Mouse (Mus musculus) spleen, postnatal 36 days (tissue): ENCODE data around the gene Rps25.
"Not testable (repeated sequence)": the region's sequence is repeated elsewhere in the genome, so short reads cannot be mapped to it uniquely, and the experiment has no call there.

ENCODE experiments used
- DNase-seq, 2 experiments: peaks; one replicate each; pipeline ENCODE4 v3.0.0; 2022; ENCODE audit warnings: low spot score in 2 of 2, mixed read lengths in 1 of 2

The Rps25 gene

DNA sequence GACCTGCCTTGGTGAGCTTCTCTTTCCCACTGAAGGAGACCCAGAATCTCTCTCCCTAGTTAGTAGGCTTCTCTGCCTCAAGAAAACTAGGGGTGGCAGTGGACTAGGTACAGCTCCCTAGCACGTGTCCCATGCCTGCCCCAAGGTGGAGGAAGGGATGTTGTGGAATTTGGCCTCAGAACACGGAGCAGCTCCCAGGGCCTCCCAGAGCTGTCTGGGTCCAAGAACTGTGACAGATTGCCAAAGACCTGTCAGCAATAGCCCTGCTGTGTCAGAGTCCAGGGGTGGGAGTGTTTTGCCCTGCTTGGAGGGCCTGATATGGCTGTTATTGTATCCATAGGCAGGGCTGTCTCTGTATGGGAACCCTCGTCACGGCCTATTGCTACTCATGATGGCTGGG is 5.9 kb upstream of the Rps25 start:
- no peak for DNase-seq

DNA sequence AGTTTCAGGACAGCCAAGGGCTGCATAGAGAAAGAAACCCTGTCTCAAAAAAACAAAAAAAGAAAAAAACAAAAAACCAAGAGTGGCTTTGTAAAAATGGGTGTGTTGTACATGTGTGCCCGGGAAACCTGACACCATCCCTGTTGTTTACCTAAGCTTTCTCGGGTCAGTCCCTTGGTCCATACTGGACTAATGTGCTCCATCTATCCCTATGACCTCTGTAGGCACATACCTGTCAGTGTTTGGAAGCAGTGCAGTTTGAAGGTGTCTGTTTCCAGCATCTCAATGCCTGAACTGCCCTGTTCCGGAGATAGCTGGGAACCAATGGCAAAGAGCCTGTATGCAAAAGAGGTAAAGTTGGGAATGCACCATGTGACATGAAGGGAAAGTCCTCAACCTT is 1.9 kb upstream of the Rps25 start:
- no peak for DNase-seq

GRCm38 (mm10) chr9:44407752-44408097 is 786 bp downstream of the Rps25 start:
- no peak for DNase-seq

DNA sequence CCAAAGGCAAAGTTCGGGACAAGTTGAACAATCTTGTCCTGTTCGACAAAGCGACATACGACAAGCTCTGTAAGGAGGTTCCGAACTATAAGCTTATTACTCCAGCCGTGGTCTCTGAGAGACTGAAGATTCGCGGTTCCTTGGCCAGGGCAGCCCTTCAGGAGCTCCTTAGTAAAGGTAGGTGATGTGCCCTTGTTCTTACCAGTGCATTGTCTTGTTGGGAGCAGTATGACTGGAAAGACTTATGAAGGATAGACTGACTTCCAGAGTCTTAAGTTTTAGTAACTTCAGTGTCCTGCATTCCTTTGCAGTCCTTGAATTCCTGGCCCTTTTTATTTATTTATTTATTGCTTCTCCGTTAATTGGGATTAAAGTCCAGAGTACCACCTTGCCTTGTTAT is 1.8 kb downstream of the Rps25 start:
- not testable (repeated sequence) for DNase-seq

- no peak for DNase-seq
These were observed 3.9 kb downstream of the Rps25 start for GRCm38 (mm10) chr9:44410647-44411336.

- no peak for DNase-seq
These were observed 4.7 kb downstream of the Rps25 start for GRCm38 (mm10) chr9:44411601-44412130.

- DNase-seq, result no peak
These were observed 5.4 kb downstream of the Rps25 start for GRCm38 (mm10) chr9:44412306-44412705.

- no peak for DNase-seq
These were observed 5.8 kb downstream of the Rps25 start for GRCm38 (mm10) chr9:44412781-44413180.

GRCm38 (mm10) chr9:44417156-44417891 is 10.4 kb downstream of the Rps25 start:
- no peak for DNase-seq

- DNase-seq, result peak; percentile 90 to 93
These were observed 11.0 kb downstream of the Rps25 start for GRCm38 (mm10) chr9:44417892-44418363.

- no peak for DNase-seq
These were observed 11.8 kb downstream of the Rps25 start, which contains the start of gene Ccdc84 for GRCm38 (mm10) chr9:44418519-44419385. Gene Ccdc84, minus strand, starts transcription at chr9:44418569.

DNA sequence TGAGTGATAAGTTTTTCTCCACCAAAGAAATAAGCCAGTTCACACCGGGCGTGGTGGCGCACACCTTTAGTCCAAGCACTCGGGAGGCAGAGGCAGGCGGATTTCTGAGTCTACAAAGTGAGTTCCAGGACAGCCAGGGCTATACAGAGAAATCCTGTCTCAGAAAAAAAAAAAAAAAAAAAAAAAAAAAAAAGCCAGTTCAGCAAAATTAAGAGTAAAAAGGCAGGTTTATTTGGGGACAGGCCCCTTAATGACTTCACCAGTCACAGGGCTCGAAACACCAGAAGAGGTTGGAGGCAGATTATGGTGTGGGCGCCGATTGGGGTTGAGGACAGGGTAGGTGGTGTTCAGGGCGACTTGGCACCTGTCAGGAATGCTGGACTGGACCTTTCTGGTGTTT is 12.8 kb downstream of the Rps25 start:
- not testable (repeated sequence) for DNase-seq

- no peak for DNase-seq
These were observed 13.4 kb downstream of the Rps25 start for GRCm38 (mm10) chr9:44420280-44420898.

DNA sequence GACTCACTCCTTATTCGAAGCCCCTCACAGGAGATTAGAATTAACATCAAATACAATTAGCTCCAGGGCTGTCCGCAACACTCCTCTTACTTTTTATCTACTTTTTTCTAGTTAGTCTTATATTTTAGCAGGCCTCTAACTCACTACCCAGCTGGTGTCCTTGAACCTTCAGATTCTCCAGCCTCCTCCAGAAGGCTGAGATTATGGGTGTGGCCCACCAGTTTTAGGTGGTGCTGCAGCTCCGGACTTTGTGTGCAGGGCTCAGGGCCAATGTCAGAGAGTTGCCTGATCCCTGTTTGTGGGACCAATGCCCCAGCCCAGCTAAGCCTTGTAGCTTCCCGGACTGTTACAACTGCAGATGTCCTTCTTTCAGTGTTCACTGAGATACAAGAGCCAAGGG is 16.6 kb downstream of the Rps25 start:
- no peak for DNase-seq

GRCm38 (mm10) chr9:44432577-44433185 is 25.7 kb downstream of the Rps25 start:
- DNase-seq, result no peak

DNA sequence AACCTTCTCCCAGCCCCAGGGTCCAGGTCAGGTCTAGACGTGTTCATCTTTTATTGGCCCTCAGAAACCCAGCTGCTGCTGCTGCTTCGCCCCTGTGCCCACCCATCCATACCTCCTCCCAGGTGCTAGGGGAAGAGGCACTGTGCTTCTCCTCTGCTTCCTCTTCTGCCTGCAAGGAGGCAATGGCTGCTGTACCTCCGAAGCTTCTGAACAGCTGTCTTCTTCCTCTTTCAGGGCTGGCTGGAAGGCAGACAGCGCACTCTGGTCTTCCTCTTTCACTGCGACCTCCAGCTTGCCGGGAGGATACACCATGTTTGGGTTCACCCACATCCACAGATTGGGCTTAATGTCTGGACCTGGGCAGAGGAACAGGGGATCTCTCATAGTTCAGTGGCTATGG is 28.8 kb downstream of the Rps25 start:
- peak; percentile 75 to 76 for DNase-seq

- DNase-seq, result no peak
These were observed 34.0 kb downstream of the Rps25 start, which contains the start of gene Foxr1 for GRCm38 (mm10) chr9:44440961-44441360. Gene Foxr1, minus strand, starts transcription at chr9:44441136.

GRCm38 (mm10) chr9:44444402-44445025 is 37.6 kb downstream of the Rps25 start:
- not testable (repeated sequence) for DNase-seq

DNA sequence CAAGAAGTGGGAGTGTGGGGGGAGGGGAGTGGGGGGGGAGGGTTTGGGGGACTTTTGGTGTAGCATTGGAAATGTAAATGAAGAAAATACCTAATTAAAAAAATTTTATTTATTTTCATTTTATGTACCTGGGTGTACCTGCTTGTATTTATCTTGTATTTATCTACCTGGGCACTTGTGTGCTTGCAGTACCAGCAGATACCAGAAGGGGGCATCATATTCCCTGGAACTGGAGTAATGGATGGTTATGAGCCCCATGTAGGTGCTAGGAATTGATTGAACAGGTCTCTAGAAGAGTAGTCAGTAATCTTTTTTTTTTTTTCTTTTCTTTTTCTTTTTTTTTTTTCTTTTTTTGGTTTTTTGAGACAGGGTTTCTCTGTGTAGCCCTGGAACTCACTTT is 43.4 kb downstream of the Rps25 start:
- DNase-seq, result no peak

DNA sequence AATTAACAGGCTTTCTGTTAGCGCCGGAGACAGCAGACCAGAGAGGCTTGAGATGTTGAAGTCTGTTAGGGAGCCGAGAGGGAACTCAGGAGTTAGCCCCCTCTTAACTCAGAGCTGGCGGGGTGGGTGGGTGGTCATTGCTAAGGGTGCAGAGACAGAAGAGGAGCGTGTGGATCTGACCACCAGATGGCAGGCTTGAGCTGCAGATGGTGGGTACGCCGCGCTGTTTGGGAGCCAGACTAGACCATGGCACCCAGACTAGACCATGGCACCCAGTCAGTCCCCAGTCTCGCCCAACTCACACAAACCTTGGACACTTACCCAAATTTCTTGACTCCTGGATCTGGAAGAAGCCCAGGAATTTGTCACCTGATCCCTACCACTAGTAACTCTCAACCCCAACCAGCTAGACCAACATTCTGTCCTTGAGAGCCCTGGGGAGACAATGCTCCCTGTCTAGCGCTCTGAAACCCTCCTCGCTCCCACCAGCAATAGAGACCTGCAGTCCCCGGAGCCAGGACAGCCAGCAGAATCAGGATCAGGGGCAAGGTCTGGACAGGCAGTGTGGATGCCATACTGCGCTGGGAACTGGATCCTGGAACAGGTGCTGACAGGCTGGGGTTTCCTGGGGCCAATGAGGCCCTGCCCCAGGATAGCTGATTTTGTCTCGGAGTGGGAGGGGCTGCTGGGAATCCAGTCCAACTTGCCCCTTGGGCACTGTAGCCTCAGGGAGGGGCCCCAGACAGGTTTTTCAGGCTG is 47.4 kb downstream of the Rps25 start:
- peak; percentile 72 to 77 for DNase-seq
